Mouse (Mus musculus) kidney, adult 2 months (tissue): Measurements from ENCODE around the gene Taar9. TPM values are rescaled to one million over a fixed set of nuclear protein-coding genes. Genes with fewer than 3 reads are reported as not detected.
A peak's percentile ranks its signal among the peaks of the same experiment; 100 is the strongest.
"Not testable (repeated sequence)": the region's sequence is repeated elsewhere in the genome, so short reads cannot be mapped to it uniquely, and the experiment has no call there.

Source experiments
- DNase-seq: peaks from one replicate; pipeline ENCODE4 v3.0.0; 2021
- H3K27ac ChIP-seq: fragments of 200-500 bp; 2 replicates; pipeline ENCODE4 v1.5.1; 2012; ENCODE audit warnings: low read depth, low read length, control low read depth, inconsistent platforms; ENCODE audit not compliant: insufficient read depth
- H3K27me3 ChIP-seq: fragments of 200-500 bp; replicated peaks from 2 replicates; pipeline ENCODE4 v1.6.1; 2012; ENCODE audit warnings: mild to moderate bottlenecking, moderate library complexity, low read length, inconsistent platforms; ENCODE audit not compliant: control insufficient read depth, insufficient read depth
- H3K36me3 ChIP-seq: fragments of 200-500 bp; 2 replicates; pipeline ENCODE4 v1.6.1; 2012; ENCODE audit warnings: mild to moderate bottlenecking, moderate library complexity, low read length, inconsistent platforms; ENCODE audit not compliant: control insufficient read depth, insufficient read depth
- H3K4me1 ChIP-seq: fragments of 200-500 bp; 2 replicates; pipeline ENCODE4 v1.6.1; 2011; ENCODE audit warnings: low read length; ENCODE audit not compliant: control insufficient read depth, insufficient read depth
- H3K4me3 ChIP-seq: fragments of 200-500 bp; 2 replicates; pipeline ENCODE4 v1.5.1; 2011; ENCODE audit warnings: mild to moderate bottlenecking, low read depth, low read length, control low read depth; ENCODE audit not compliant: insufficient read depth
- CTCF ChIP-seq: fragments of 200-500 bp; conservative IDR thresholded peaks from 2 replicates; pipeline ENCODE4 v1.5.1; 2011; ENCODE audit warnings: low read depth, mild to moderate bottlenecking, control low read depth, low read length, moderate library complexity, mixed read lengths; ENCODE audit not compliant: insufficient read depth, insufficient read length
- POLR2A ChIP-seq: fragments of 200-500 bp; IDR thresholded peaks from one replicate; pipeline ENCODE4 v1.6.1; 2011; ENCODE audit warnings: low read depth, low read length, control low read depth
- WGBS: fragments of 180-500 bp; shearing (Covaris S2); methylation state at CpG from one replicate; pipeline ENCODE4 v1.1.7; 2018; 5-methylcytosine and 5-hydroxymethylcytosine counted together
- polyA plus RNA-seq: library from polyadenylated mRNA; depleted of rRNA; stranded (reverse); fragments of >200 nt; gene quantifications from 2 replicates; pipeline ENCODE4 v1.2.3, GENCODE M21; 2012; rRNA removed

The Taar9 gene
- polyA plus RNA-seq, 1 experiment = not detected

- no peak for DNase-seq
- Histone ChIP-seq H3K4me1 (0 out of 2 replicates have a peak, but pooled peaks cover 1% of the 10 kb centered on the region), H3K4me3 (no peak within 1 kb of the TSS), H3K27ac (no peak within 1 kb of the TSS), H3K27me3 (no peaks in the 10 kb centered on the region), H3K36me3 (no peaks in the 10 kb centered on the region)
- TF ChIP-seq POLR2A (no peak), CTCF (no peak)
- 65% methylated on average over 2 of the region's 2 CpGs for WGBS
These were observed 17.1 kb downstream of the Taar9 start, which contains the start of gene Taar8b for GRCm38 (mm10) chr10:24092194-24092593. Gene Taar8b, minus strand, starts transcription at chr10:24092294.

- WGBS = 93% methylated on average over 2 of the region's 2 CpGs
- H3K4me3 ChIP-seq = no peak overlapping the region
- 0 out of 2 replicates have a peak, but pooled peaks cover 2% of the 10 kb centered on the region for H3K4me1 ChIP-seq
- no peaks in the 10 kb centered on the region for H3K27me3 ChIP-seq
- TF ChIP-seq POLR2A (no peak), CTCF (no peak)
- DNase-seq = no peak
- H3K27ac ChIP-seq = no peak overlapping the region
- no peaks in the 10 kb centered on the region for H3K36me3 ChIP-seq
These were observed 22.2 kb downstream of the Taar9 start for GRCm38 (mm10) chr10:24087168-24087567.

- Histone ChIP-seq H3K27me3 (no peaks in the 10 kb centered on the region), H3K4me3 (no peak overlapping the region), H3K36me3 (no peaks in the 10 kb centered on the region), H3K4me1 (0 out of 2 replicates have a peak, but pooled peaks cover 2% of the 10 kb centered on the region), H3K27ac (no peak overlapping the region)
- no peak for DNase-seq
- TF ChIP-seq POLR2A (no peak), CTCF (no peak)
- WGBS = 60% methylated on average over 5 of the region's 5 CpGs
These were observed 22.8 kb downstream of the Taar9 start for GRCm38 (mm10) chr10:24086555-24086954.

GRCm38 (mm10) chr10:24085936-24086335, 23.4 kb downstream of the Taar9 start:
- Histone ChIP-seq H3K36me3 (no peaks in the 10 kb centered on the region), H3K27ac (no peak overlapping the region), H3K4me1 (0 out of 2 replicates have a peak, but pooled peaks cover 2% of the 10 kb centered on the region), H3K4me3 (no peak overlapping the region), H3K27me3 (no peaks in the 10 kb centered on the region)
- 88% methylated on average over 5 of the region's 5 CpGs for WGBS
- DNase-seq = no peak
- TF ChIP-seq CTCF (no peak), POLR2A (no peak)

- Histone ChIP-seq H3K27ac (no peak overlapping the region), H3K4me1 (no peaks in the 10 kb centered on the region), H3K4me3 (no peak overlapping the region), H3K36me3 (no peaks in the 10 kb centered on the region), H3K27me3 (no peaks in the 10 kb centered on the region)
- TF ChIP-seq POLR2A (no peak), CTCF (peak; percentile 66)
- 36% methylated on average over 3 of the region's 3 CpGs for WGBS
- DNase-seq = peak; percentile 45
These were observed 29.2 kb downstream of the Taar9 start for GRCm38 (mm10) chr10:24080166-24080565.

- not testable (repeated sequence) for H3K27me3 ChIP-seq, H3K4me1 ChIP-seq, H3K27ac ChIP-seq, H3K36me3 ChIP-seq, H3K4me3 ChIP-seq, DNase-seq
- 94% methylated on average over 2 of the region's 4 CpGs for WGBS
These were observed 33.1 kb downstream of the Taar9 start, which contains the start of gene Taar8a for GRCm38 (mm10) chr10:24076200-24076599. Gene Taar8a, plus strand, starts transcription at chr10:24076500.

- H3K36me3 ChIP-seq, H3K27me3 ChIP-seq, H3K4me3 ChIP-seq, H3K27ac ChIP-seq, DNase-seq, H3K4me1 ChIP-seq: not testable (repeated sequence)
- 14% methylated on average over 2 of the region's 2 CpGs for WGBS
These were observed 34.6 kb downstream of the Taar9 start for GRCm38 (mm10) chr10:24074751-24075150.

- Histone ChIP-seq H3K4me3 (no peak overlapping the region), H3K27me3 (no peaks in the 10 kb centered on the region), H3K4me1 (no peaks in the 10 kb centered on the region), H3K36me3 (no peaks in the 10 kb centered on the region), H3K27ac (no peak overlapping the region)
- DNase-seq = no peak
- 76% methylated on average over 3 of the region's 3 CpGs for WGBS
- TF ChIP-seq POLR2A (no peak), CTCF (no peak)
These were observed 50.3 kb downstream of the Taar9 start for GRCm38 (mm10) chr10:24058986-24059385.

Other genes with a start within 250 kb of the Taar9 start
- 69.6 and 78.5 TPM in 2 replicates for gene Vnn1, start 214.8 kb downstream of the Taar9 start, polyA plus RNA-seq
- gene Taar1, start 189.2 kb downstream of the Taar9 start, polyA plus RNA-seq = not detected in 2 replicates
- not detected in 2 replicates for gene Taar2, start 171.0 kb downstream of the Taar9 start, polyA plus RNA-seq
- gene Taar3, start 160.0 kb downstream of the Taar9 start, polyA plus RNA-seq = not detected in 2 replicates
- not detected in 2 replicates for gene Taar4, start 149.0 kb downstream of the Taar9 start, polyA plus RNA-seq
- 0.08 TPM in 1 of 2 replicates, not detected in the other for gene Taar5, start 138.8 kb downstream of the Taar9 start, polyA plus RNA-seq
- not detected in 2 replicates for gene Taar6, start 123.9 kb downstream of the Taar9 start, polyA plus RNA-seq
- not detected in 2 replicates for gene Taar7a, start 116.1 kb downstream of the Taar9 start, polyA plus RNA-seq
- gene Taar7b, start 109.6 kb downstream of the Taar9 start, polyA plus RNA-seq = not detected in 2 replicates
- gene Taar7d, start 82.3 kb downstream of the Taar9 start, polyA plus RNA-seq = not detected in 2 replicates
- gene Taar7e, start 71.9 kb downstream of the Taar9 start, polyA plus RNA-seq = not detected in 2 replicates
- gene Taar7f, start 60.0 kb downstream of the Taar9 start, polyA plus RNA-seq = not detected in 2 replicates
- gene Taar8a, start 33.0 kb downstream of the Taar9 start, polyA plus RNA-seq = not detected in 2 replicates
- gene Taar8b, start 17.2 kb downstream of the Taar9 start, polyA plus RNA-seq = not detected in 2 replicates
- not detected in 2 replicates for gene Taar8c, start 7.6 kb downstream of the Taar9 start, polyA plus RNA-seq
- gene Stx7, start 39.8 kb upstream of the Taar9 start, polyA plus RNA-seq = 168 and 197 TPM in 2 replicates
- gene Moxd1, start 114.0 kb upstream of the Taar9 start, polyA plus RNA-seq = 0.06 and 0.23 TPM in 2 replicates